ENCODE assay signal across 24 mouse cellular contexts in the genomic region with DNA sequence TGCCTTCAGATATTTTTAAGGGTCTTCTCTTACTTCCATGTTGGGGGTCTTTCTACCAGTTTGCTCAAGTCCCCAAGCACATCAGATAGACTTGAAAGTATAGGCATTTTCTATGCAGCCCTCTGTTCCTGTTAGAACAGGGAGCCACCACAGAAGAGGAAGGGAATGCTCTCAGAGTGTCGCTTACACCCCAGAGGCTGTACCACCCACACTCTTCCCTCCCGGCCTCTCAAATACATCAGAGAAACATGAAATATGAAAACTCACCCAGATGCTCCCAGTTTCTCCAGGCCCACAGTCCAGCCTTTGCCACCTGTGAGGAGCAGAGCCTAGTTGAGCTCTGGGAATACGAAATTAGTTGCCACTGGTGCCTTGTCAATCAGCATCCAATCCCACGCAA.
DNase-seq lines count a peak whose midpoint lies in the region; TF ChIP-seq lines count a peak whose summit lies in the region.
"Had no signal": no experiment of that assay in that cellular context is flagged by ENCODE, and none has a peak within 500 bp of the region (broad histone marks: within the 10 kb centered on the region; RNA-seq: fewer than 3 reads in every experiment).

No protein-coding gene starts in this region.

- H3K36me3 ChIP-seq in embryonic facial prominence, embryonic 10.5 days (replicated peaks), result no peaks in the 10 kb centered on the region
- H3K36me3 ChIP-seq: forebrain, embryonic 10.5 days; heart, embryonic 13.5 days; hindbrain, embryonic 12.5 days; hindbrain, embryonic 15.5 days had no signal

- H3K27ac ChIP-seq in left cerebral cortex, adult 2 months, result no peak overlapping the region
- H3K27ac ChIP-seq in embryonic facial prominence, embryonic 10.5 days (replicated peaks), result no peak overlapping the region
- H3K27ac ChIP-seq: forebrain, embryonic 10.5 days; forebrain, embryonic 13.5 days; gastrocnemius, adult 2 months; heart, embryonic 13.5 days; hindbrain, embryonic 12.5 days; hindbrain, embryonic 15.5 days had no signal

- no peaks in the 10 kb centered on the region; the same call in 1 of the 2 replicates for H3K9me3 ChIP-seq in embryonic facial prominence, embryonic 10.5 days
- H3K9me3 ChIP-seq: forebrain, embryonic 13.5 days; heart, embryonic 13.5 days; hindbrain, embryonic 15.5 days had no signal

- WGBS in embryonic facial prominence, embryonic 10.5 days, result 78% methylated on average over 4 of the region's 4 CpGs

- peaks cover 8% of the 10 kb centered on the region; the same call in 1 of the 2 replicates for H3K4me1 ChIP-seq in embryonic facial prominence, embryonic 10.5 days
- H3K4me1 ChIP-seq: forebrain, embryonic 10.5 days; forebrain, embryonic 13.5 days; heart, embryonic 13.5 days; hindbrain, embryonic 12.5 days; hindbrain, embryonic 15.5 days had no signal

- no peak for TF ChIP-seq CTCF in left cerebral cortex, adult 2 months (IDR thresholded peaks at IDR 0.05)

- intact Hi-C loops in left cerebral cortex, adult 2 months (cut with DNase I), result no loop called here

- no peaks in the 10 kb centered on the region for H3K27me3 ChIP-seq in embryonic facial prominence, embryonic 10.5 days (replicated peaks; ENCODE audit: low read depth, poor library complexity, severe bottlenecking)
- H3K27me3 ChIP-seq: heart, embryonic 13.5 days; hindbrain, embryonic 12.5 days; hindbrain, embryonic 15.5 days had no signal

- no peak overlapping the region for H3K4me3 ChIP-seq in left cerebral cortex, adult 2 months
- H3K4me3 ChIP-seq in embryonic facial prominence, embryonic 10.5 days, result no peak overlapping the region
- H3K4me3 ChIP-seq: forebrain, embryonic 10.5 days; forebrain, embryonic 13.5 days; gastrocnemius, adult 2 months; heart, embryonic 13.5 days; hindbrain, embryonic 12.5 days; hindbrain, embryonic 15.5 days had no signal

- DNase-seq in frontal cortex, postnatal 36 days (ENCODE audit: low spot score in 2 of 2), result peak; percentile 6 to 38
- no peak for DNase-seq in frontal cortex, postnatal 25 days (ENCODE audit: low spot score in 2 of 2)
- DNase-seq in left cerebral cortex, adult 11 months (ENCODE audit: low spot score), result peak; percentile 4
- DNase-seq in left cerebral cortex, adult 2 months (ENCODE audit: extremely low spot score in 1 of 2, low spot score in 2 of 2), result no peak
- DNase-seq in embryonic facial prominence, embryonic 10.5 days (ENCODE audit: low spot score), result peak; percentile 15
- DNase-seq in forelimb bud, embryonic 11.5 days (ENCODE audit: low read depth, low spot score), result peak; percentile 11
- no peak for DNase-seq in kidney, adult 8-10 months
- DNase-seq in adrenal gland, postnatal 10 days, result no peak
- DNase-seq: adrenal gland, adult 2 months; adrenal gland, postnatal 25 days; cerebellum, adult 11 months; cerebellum, adult 2 months; cerebellum, adult 9-11 months; cerebellum, postnatal 25 days; gastrocnemius, adult 2 months; gastrocnemius, postnatal 14 days; heart, adult 18-20 months; heart, postnatal 14 days; heart, postnatal 4 days had no signal

Comparison
In these comparisons a context has a peak if more than half of its experiments do, and no peak if none do; other contexts are left out.
1. DNase-seq: peak in frontal cortex, postnatal 36 days (2 of 2), left cerebral cortex, adult 11 months (single experiment), embryonic facial prominence, embryonic 10.5 days (single experiment) and forelimb bud, embryonic 11.5 days (single experiment); none in frontal cortex, postnatal 25 days (0 of 2), left cerebral cortex, adult 2 months (0 of 2), kidney, adult 8-10 months (0 of 2) and adrenal gland, postnatal 10 days (single experiment).